Mouse (Mus musculus): ENCODE data around the gene Baz1a. TPM values are rescaled to one million over a fixed set of nuclear protein-coding genes. Genes with fewer than 3 reads are reported as not detected.

Baz1a gene
- polyA plus RNA-seq, 1 experiment from 2014 or later: 15.2 TPM

- 71% methylated on average over 6 of the region's 6 CpGs for WGBS
- ATAC-seq (replicated peaks): no peak
- Histone ChIP-seq H3K27me3 (no peaks in the 10 kb centered on the region), H3K4me1 (no peaks in the 10 kb centered on the region), H3K4me2 (replicated peaks) (no peak overlapping the region), H3K9me3 (no peaks in the 10 kb centered on the region), H3K36me3 (no peaks in the 10 kb centered on the region), H3K27ac (replicated peaks) (no peak overlapping the region), H3K9ac (replicated peaks) (no peak overlapping the region), H3K4me3 (no peak overlapping the region)
These were observed 139.4 kb downstream of the Baz1a start for GRCm38 (mm10) chr12:54874711-54875110.

- peak; percentile 93 for ATAC-seq (replicated peaks)
- under 1% methylated on average over 81 of the region's 82 CpGs for WGBS
- Histone ChIP-seq H3K4me1 (peaks cover 23% of the 10 kb centered on the region), H3K36me3 (peaks cover 8% of the 10 kb centered on the region), H3K4me2 (replicated peaks) (peak within 1 kb of the TSS; percentile 71), H3K9ac (replicated peaks) (peak within 1 kb of the TSS; percentile 99), H3K9me3 (no peaks in the 10 kb centered on the region), H3K27me3 (no peaks in the 10 kb centered on the region), H3K4me3 (peak within 1 kb of the TSS; percentile 86), H3K27ac (replicated peaks) (peak within 1 kb of the TSS; percentile 98)
These were observed 151.3 kb downstream of the Baz1a start, which contains the start of gene Cfl2 for GRCm38 (mm10) chr12:54862606-54863535. Cfl2 (minus strand) TSS chr12:54862877.

- ATAC-seq (replicated peaks): no peak
- H3K4me1 ChIP-seq: peaks cover 23% of the 10 kb centered on the region
These were observed 152.1 kb downstream of the Baz1a start for GRCm38 (mm10) chr12:54861991-54862605.

GRCm38 (mm10) chr12:54859531-54859930, 154.6 kb downstream of the Baz1a start:
- H3K4me1 ChIP-seq: peaks cover 23% of the 10 kb centered on the region
- H3K9ac ChIP-seq (replicated peaks): peak overlapping the region; percentile 19; the same call in 1 of the 2 replicates
- ATAC-seq (replicated peaks): no peak
- H3K4me2 ChIP-seq (replicated peaks): peak overlapping the region; percentile 33
- no peaks in the 10 kb centered on the region for H3K27me3 ChIP-seq
- H3K27ac ChIP-seq (replicated peaks): 0 out of 2 replicates have a peak overlapping the region, but pooled peaks have one; percentile 34
- peaks cover 17% of the 10 kb centered on the region for H3K36me3 ChIP-seq
- peak overlapping the region; percentile 22 for H3K4me3 ChIP-seq
- no peaks in the 10 kb centered on the region for H3K9me3 ChIP-seq
- 44% methylated on average over 6 of the region's 6 CpGs for WGBS

More at GRCm38 (mm10) chr12:54861991-54862605, 152.1 kb downstream of the Baz1a start:
- Histone ChIP-seq H3K27ac (replicated peaks) (peak overlapping the region; percentile 98), H3K4me3 (peak overlapping the region; percentile 86), H3K4me2 (replicated peaks) (peak overlapping the region; percentile 71), H3K36me3 (peaks cover 11% of the 10 kb centered on the region), H3K9ac (replicated peaks) (peak overlapping the region; percentile 99), H3K9me3 (no peaks in the 10 kb centered on the region), H3K27me3 (no peaks in the 10 kb centered on the region)
- under 1% methylated on average over 36 of the region's 36 CpGs for WGBS

GRCm38 (mm10) chr12:54850551-54850950, 163.6 kb downstream of the Baz1a start:
- ATAC-seq (replicated peaks): no peak
- no peaks in the 10 kb centered on the region for H3K4me1 ChIP-seq
- no peak overlapping the region for H3K9ac ChIP-seq (replicated peaks)
- H3K27ac ChIP-seq (replicated peaks): no peak overlapping the region
- WGBS: 90% methylated on average over 2 of the region's 2 CpGs
- no peaks in the 10 kb centered on the region for H3K9me3 ChIP-seq
- H3K27me3 ChIP-seq: no peaks in the 10 kb centered on the region
- H3K4me2 ChIP-seq (replicated peaks): no peak overlapping the region
- peaks cover 6% of the 10 kb centered on the region; the same call in 1 of the 2 replicates for H3K36me3 ChIP-seq
- no peak overlapping the region for H3K4me3 ChIP-seq

GRCm38 (mm10) chr12:54844415-54844814, 169.7 kb downstream of the Baz1a start:
- Histone ChIP-seq H3K4me1 (no peaks in the 10 kb centered on the region), H3K4me3 (no peak overlapping the region), H3K9ac (replicated peaks) (no peak overlapping the region), H3K27ac (replicated peaks) (no peak overlapping the region), H3K9me3 (no peaks in the 10 kb centered on the region), H3K27me3 (no peaks in the 10 kb centered on the region), H3K4me2 (replicated peaks) (no peak overlapping the region), H3K36me3 (no peaks in the 10 kb centered on the region)
- no peak for ATAC-seq (replicated peaks)

Other genes starting within 250 kb of the Baz1a start
- gene Snx6, start 218.6 kb downstream of the Baz1a start, polyA plus RNA-seq (2015; fragmentation: Nextera tagmentation; extraction: Ambion mirVana): 157 and 164 TPM in 2 replicates
- gene Cfl2, start 151.5 kb downstream of the Baz1a start, polyA plus RNA-seq (2015; fragmentation: Nextera tagmentation; extraction: Ambion mirVana): 320 and 350 TPM in 2 replicates
- not detected in 2 replicates for gene Gm20403, start 27.8 kb downstream of the Baz1a start, polyA plus RNA-seq (2015; fragmentation: Nextera tagmentation; extraction: Ambion mirVana)
- gene 2700097O09Rik, start 65.8 kb upstream of the Baz1a start, polyA plus RNA-seq (2015; fragmentation: Nextera tagmentation; extraction: Ambion mirVana): 33.6 and 36.4 TPM in 2 replicates
- 203 and 213 TPM in 2 replicates for gene Srp54a, start 65.9 kb upstream of the Baz1a start, polyA plus RNA-seq (2015; fragmentation: Nextera tagmentation; extraction: Ambion mirVana)
- 48.5 and 49.9 TPM in 2 replicates for gene Fam177a, start 110.1 kb upstream of the Baz1a start, polyA plus RNA-seq (2015; fragmentation: Nextera tagmentation; extraction: Ambion mirVana)
- 68.3 and 71.9 TPM in 2 replicates for gene Srp54b, start 140.8 kb upstream of the Baz1a start, polyA plus RNA-seq (2015; fragmentation: Nextera tagmentation; extraction: Ambion mirVana)
- not detected in 2 replicates for gene 1700047I17Rik2, start 185.2 kb upstream of the Baz1a start, polyA plus RNA-seq (2015; fragmentation: Nextera tagmentation; extraction: Ambion mirVana)
- gene Srp54c, start 215.8 kb upstream of the Baz1a start, polyA plus RNA-seq (2015; fragmentation: Nextera tagmentation; extraction: Ambion mirVana): 80.4 and 83.1 TPM in 2 replicates

Data from forebrain, embryonic 15.5 days (tissue).